Mouse (Mus musculus) E14TG2a.4 (cell line): Measurements from ENCODE around the gene Mpo.

Experiments used
- CTCF ChIP-seq: conservative IDR thresholded peaks from 2 replicates; pipeline ENCODE4 v1.5.1; 2014; ENCODE audit warnings: low read length
- NANOG ChIP-seq: IDR thresholded peaks from 2 replicates; pipeline ENCODE4 v1.6.1; 2014; ENCODE audit warnings: borderline replicate concordance, low read length, mixed read lengths

DNA sequence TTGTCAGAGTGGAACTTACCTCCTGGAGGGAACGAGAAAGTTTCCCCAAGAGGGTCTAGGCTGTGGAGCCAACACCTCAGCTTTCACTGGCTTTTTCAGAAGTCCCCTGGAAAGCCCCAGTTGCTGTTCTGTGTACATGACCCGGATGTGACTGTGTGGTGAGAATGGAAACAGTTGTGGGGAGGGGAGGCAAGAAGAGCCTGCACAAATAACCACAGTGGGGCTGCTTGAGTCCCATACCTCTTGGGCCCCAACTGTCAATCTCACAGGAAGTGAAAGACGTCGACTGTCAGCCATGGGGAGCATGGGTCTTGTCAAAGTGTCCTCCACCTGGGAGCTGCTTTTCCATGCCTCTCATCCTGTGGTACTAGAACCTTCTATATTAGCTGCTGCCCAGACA lies 48.4 kb upstream of the Mpo start:
- no peak for TF ChIP-seq CTCF
- TF ChIP-seq NANOG, result no peak
